Mouse (Mus musculus) macrophage (primary cell): Measurements from ENCODE around the gene Gm16503. TPM values are rescaled to one million over a fixed set of nuclear protein-coding genes. Genes with fewer than 3 reads are reported as not detected.
"Not testable (repeated sequence)": the region's sequence is repeated elsewhere in the genome, so short reads cannot be mapped to it uniquely, and the experiment has no call there.

ENCODE experiments used
- H3K27ac ChIP-seq: fragments of 350-480 bp; formaldehyde crosslinking; 2 replicates; pipeline ENCODE4 v1.9.0; 2021
- H3K36me3 ChIP-seq: fragments of 350-480 bp; formaldehyde crosslinking; 2 replicates; pipeline ENCODE4 v1.9.0; 2021; ENCODE audit errors: inconsistent target
- H3K4me3 ChIP-seq: fragments of 350-480 bp; formaldehyde crosslinking; 2 replicates; pipeline ENCODE4 v1.9.0; 2021; ENCODE audit errors: inconsistent target
- H3K79me2 ChIP-seq: fragments of 350-480 bp; formaldehyde crosslinking; 2 replicates; pipeline ENCODE4 v1.9.0; 2021; ENCODE audit errors: inconsistent target
- WGBS: methylation state at CpG from one replicate; pipeline ENCODE4 v1.1.7; 2026; ENCODE audit warnings: inconsistent platforms; ENCODE audit not compliant: missing documents; 5-methylcytosine and 5-hydroxymethylcytosine counted together
- polyA plus RNA-seq: library from polyadenylated mRNA; stranded (reverse); fragments of 250-400 nt; gene quantifications from 3 replicates; pipeline ENCODE4 v1.2.4, GENCODE M21; 2018; ENCODE audit warnings: inconsistent platforms

Gm16503 gene
- polyA plus RNA-seq, 1 experiment from 2014 or later, result not detected

DNA sequence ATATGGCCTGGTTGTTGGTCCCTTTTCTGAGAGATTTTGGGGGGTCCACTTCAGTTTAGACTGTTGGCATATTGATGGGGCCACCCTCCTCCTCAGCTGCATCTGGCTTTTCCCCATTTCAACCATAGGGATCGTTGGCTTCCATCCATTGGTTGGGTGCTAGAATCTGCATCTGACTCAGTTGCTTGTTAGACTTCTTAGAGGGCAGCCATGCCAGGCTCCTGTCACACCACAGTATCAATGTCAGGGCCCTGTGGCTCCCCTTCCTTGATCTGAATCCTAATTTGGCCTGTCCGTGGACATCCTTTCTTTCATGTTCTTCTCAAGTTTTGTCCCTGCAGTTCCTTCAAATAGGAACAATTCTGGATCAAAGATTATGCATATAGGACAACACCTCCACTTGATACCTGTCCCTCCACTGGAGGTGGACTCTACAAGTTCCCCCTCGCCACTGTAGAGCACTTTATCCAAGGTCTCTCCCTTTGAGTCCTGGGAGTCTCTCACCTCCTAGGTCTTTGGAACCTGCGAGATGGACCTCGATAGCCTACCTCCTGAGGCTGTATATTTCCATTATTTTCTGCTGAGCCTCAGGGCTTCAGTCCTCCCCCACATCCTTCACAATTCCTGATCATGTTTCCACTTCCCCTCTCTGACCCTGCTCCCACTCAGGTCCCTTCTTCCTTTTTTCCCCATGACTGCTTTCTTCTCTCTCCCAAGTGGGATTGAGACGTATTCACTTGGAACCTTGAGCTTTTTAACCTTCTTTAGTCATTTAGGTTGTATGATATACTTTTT is 25.6 kb downstream of the Gm16503 start:
- Histone ChIP-seq H3K27ac (no peak overlapping the region), H3K36me3 (no peaks in the 10 kb centered on the region), H3K4me3 (no peak overlapping the region), H3K79me2 (no peaks in the 10 kb centered on the region)
- WGBS, result 75% methylated on average over 6 of the region's 6 CpGs

DNA sequence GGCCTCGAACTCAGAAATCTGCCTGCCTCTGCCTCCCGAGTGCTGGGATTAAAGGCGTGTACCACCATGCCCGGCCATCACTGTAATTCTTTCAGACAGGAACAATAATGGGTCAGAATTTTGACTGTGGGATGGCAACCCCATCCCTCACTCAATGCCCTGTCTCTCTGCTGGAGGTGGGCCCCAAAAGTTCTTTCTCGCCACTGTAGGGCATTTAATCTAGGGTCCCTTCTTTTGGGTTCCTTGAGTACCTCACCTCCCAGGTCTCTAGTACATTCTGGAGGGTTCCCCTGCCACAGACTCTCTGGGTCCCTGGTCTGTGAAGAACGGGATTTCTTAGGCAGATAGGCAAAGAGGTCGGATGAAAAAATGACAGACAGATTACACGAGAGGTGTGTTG is 31.1 kb downstream of the Gm16503 start:
- WGBS, result 84% methylated on average over 8 of the region's 8 CpGs
- H3K36me3 ChIP-seq, H3K4me3 ChIP-seq, H3K79me2 ChIP-seq, H3K27ac ChIP-seq: not testable (repeated sequence)

DNA sequence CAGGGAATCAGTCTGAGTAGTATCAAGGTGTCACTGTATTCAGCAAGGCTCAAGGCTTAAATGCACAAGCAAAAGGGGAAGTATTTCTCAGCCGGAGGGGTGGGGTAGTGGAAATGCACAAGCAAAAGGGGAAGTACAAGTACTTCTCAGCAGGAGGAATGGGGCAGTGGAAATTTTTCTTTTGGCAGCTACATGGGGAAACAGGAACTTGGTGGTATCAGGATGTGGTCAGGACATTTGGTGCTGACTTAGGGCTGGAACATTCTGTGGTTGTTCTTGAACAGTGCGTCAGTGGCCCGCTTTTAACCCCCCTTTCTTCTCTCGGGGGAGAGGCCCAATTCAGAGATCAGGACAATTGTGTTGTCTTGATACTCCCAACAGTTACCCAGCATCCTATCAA is 39.4 kb downstream of the Gm16503 start:
- not testable (repeated sequence) for H3K27ac ChIP-seq, H3K4me3 ChIP-seq, H3K36me3 ChIP-seq, H3K79me2 ChIP-seq
- 84% methylated on average over 4 of the region's 4 CpGs for WGBS

GRCm38 (mm10) chr4:147586511-147587473 is 46.8 kb downstream of the Gm16503 start:
- Histone ChIP-seq H3K4me3 (no peak overlapping the region), H3K79me2 (no peaks in the 10 kb centered on the region), H3K27ac (no peak overlapping the region), H3K36me3 (no peaks in the 10 kb centered on the region)
- WGBS, result 66% methylated on average over 1 of the region's 1 CpGs

Other genes starting within 250 kb of the Gm16503 start
- not detected in 3 replicates for gene Zfp988, start 234.5 kb upstream of the Gm16503 start, polyA plus RNA-seq
- not detected in 3 replicates for gene Zfp978, start 178.9 kb upstream of the Gm16503 start, polyA plus RNA-seq
- gene Zfp982, start 47.8 kb upstream of the Gm16503 start, polyA plus RNA-seq, result 0.21 to 0.39 TPM (median 0.25 TPM) in 3 replicates
- not detected in 3 replicates for gene Zfp985, start 13.1 kb downstream of the Gm16503 start, polyA plus RNA-seq
- gene Zfp979, start 102.3 kb downstream of the Gm16503 start, polyA plus RNA-seq, result 0.29 to 1.7 TPM (median 1.1 TPM) in 3 replicates
- not detected in 3 replicates for gene Zfp534, start 162.3 kb downstream of the Gm16503 start, polyA plus RNA-seq